Mouse (Mus musculus): ENCODE data around the gene Olfr1238.

DNA sequence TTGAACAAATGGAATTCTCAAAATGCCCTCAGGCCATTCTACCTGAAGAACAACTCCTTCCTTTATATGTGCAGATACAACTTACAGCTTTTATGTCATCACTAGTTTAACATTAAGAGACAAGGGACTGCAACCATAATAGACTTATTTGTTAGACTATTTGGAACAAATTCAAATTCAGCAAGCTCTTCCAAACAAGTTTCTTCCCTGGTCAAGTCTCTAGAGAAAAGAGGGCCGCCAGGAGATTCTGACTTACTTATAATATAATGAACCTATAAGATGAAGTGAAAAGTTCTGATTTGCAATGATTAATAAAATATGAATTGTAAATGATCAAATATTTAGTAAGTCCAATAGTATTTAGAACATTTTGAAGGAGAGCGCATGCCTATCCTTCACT, at the start of gene Olfr1238:
- TF ChIP-seq POLR2A (IDR thresholded peaks at IDR 0.05; ENCODE audit: insufficient read depth, low read length) = no peak
- no peak for TF ChIP-seq CTCF (IDR thresholded peaks at IDR 0.05; ENCODE audit: low read depth, low read length)
- no peak for TF ChIP-seq EP300 (IDR thresholded peaks at IDR 0.05; ENCODE audit: insufficient read depth, low read depth, low read length)

Measured in ES-Bruce4 (cell line).